Mouse (Mus musculus): ENCODE results near the gene Sbk1. TPM values are rescaled to one million over a fixed set of nuclear protein-coding genes. Genes with fewer than 3 reads are reported as not detected.
A peak's percentile ranks its signal among the peaks of the same experiment; 100 is the strongest.

The Sbk1 gene
- total and polyA plus RNA-seq, 2 experiments from 2014 or later = 204 to 497 TPM

GRCm38 (mm10) chr7:126236083-126236793 is 36.2 kb upstream of the Sbk1 start:
- TF ChIP-seq CTCF (IDR thresholded peaks at IDR 0.05; ENCODE audit: low read depth) = no peak

GRCm38 (mm10) chr7:126236794-126237192 is 35.6 kb upstream of the Sbk1 start:
- 66% methylated on average over 5 of the region's 5 CpGs for WGBS
- no peak overlapping the region for H3K4me2 ChIP-seq (ENCODE audit: low read depth)
- no peak for TF ChIP-seq CTCF (IDR thresholded peaks at IDR 0.05; ENCODE audit: low read depth)
- no peaks in the 10 kb centered on the region for H3K36me3 ChIP-seq (ENCODE audit: insufficient read depth)
- H3K4me1 ChIP-seq (ENCODE audit: insufficient read depth) = no peaks in the 10 kb centered on the region
- no peak overlapping the region for H3K4me3 ChIP-seq (ENCODE audit: low read depth, low read length)
- DNase-seq (peak; percentile 34), ATAC-seq (peak; percentile 76)
- 0 out of 2 replicates have a peak overlapping the region, but pooled peaks have one; percentile 16 for H3K27ac ChIP-seq (ENCODE audit: low read depth, low read length)
- H3K9me3 ChIP-seq (ENCODE audit: low read length) = no peaks in the 10 kb centered on the region
- no peaks in the 10 kb centered on the region for H3K27me3 ChIP-seq (ENCODE audit: insufficient read depth, low read length)
- no peak overlapping the region for H3K9ac ChIP-seq

More at GRCm38 (mm10) chr7:126236083-126236793, 36.2 kb upstream of the Sbk1 start:
- Histone ChIP-seq H3K9me3 (ENCODE audit: low read length) (no peaks in the 10 kb centered on the region), H3K4me1 (ENCODE audit: insufficient read depth) (no peaks in the 10 kb centered on the region), H3K27ac (ENCODE audit: low read depth, low read length) (no peak overlapping the region), H3K4me3 (ENCODE audit: low read depth, low read length) (no peak overlapping the region), H3K27me3 (ENCODE audit: insufficient read depth, low read length) (no peaks in the 10 kb centered on the region), H3K36me3 (ENCODE audit: insufficient read depth) (no peaks in the 10 kb centered on the region), H3K4me2 (ENCODE audit: low read depth) (no peak overlapping the region), H3K9ac (no peak overlapping the region)
- peak; percentile 71 for ATAC-seq
- DNase-seq = peak; percentile 41
- 49% methylated on average over 11 of the region's 11 CpGs for WGBS

GRCm38 (mm10) chr7:126240814-126241360 is 31.5 kb upstream of the Sbk1 start:
- Histone ChIP-seq H3K4me1 (ENCODE audit: insufficient read depth) (no peaks in the 10 kb centered on the region), H3K27ac (ENCODE audit: low read depth, low read length) (no peak overlapping the region), H3K27me3 (ENCODE audit: insufficient read depth, low read length) (no peaks in the 10 kb centered on the region), H3K36me3 (ENCODE audit: insufficient read depth) (no peaks in the 10 kb centered on the region), H3K4me3 (ENCODE audit: low read depth, low read length) (no peak overlapping the region), H3K9ac (no peak overlapping the region), H3K4me2 (ENCODE audit: low read depth) (no peak overlapping the region), H3K9me3 (ENCODE audit: low read length) (no peaks in the 10 kb centered on the region)
- 84% methylated on average over 14 of the region's 14 CpGs for WGBS
- ATAC-seq (no peak), DNase-seq (no peak)
- TF ChIP-seq CTCF (IDR thresholded peaks at IDR 0.05; ENCODE audit: low read depth) = no peak

GRCm38 (mm10) chr7:126244168-126244750 is 28.2 kb upstream of the Sbk1 start:
- no peak for TF ChIP-seq CTCF (IDR thresholded peaks at IDR 0.05; ENCODE audit: low read depth)
- no peak for DNase-seq
- Histone ChIP-seq H3K36me3 (ENCODE audit: insufficient read depth) (no peaks in the 10 kb centered on the region), H3K9ac (no peak overlapping the region), H3K4me1 (ENCODE audit: insufficient read depth) (no peaks in the 10 kb centered on the region), H3K4me3 (ENCODE audit: low read depth, low read length) (no peak overlapping the region), H3K4me2 (ENCODE audit: low read depth) (no peak overlapping the region), H3K9me3 (ENCODE audit: low read length) (no peaks in the 10 kb centered on the region), H3K27me3 (ENCODE audit: insufficient read depth, low read length) (no peaks in the 10 kb centered on the region), H3K27ac (ENCODE audit: low read depth, low read length) (no peak overlapping the region)
- ATAC-seq = no peak
- 68% methylated on average over 6 of the region's 6 CpGs for WGBS

- peak overlapping the region; percentile 16 for H3K4me3 ChIP-seq (ENCODE audit: low read depth, low read length)
- DNase-seq = peak; percentile 13
- ATAC-seq = peak; percentile 34; the same call in 1 of the 2 replicates
- no peaks in the 10 kb centered on the region for H3K36me3 ChIP-seq (ENCODE audit: insufficient read depth)
- peak overlapping the region; percentile 36 for H3K4me2 ChIP-seq (ENCODE audit: low read depth)
- no peak overlapping the region for H3K9ac ChIP-seq
- H3K27me3 ChIP-seq (ENCODE audit: insufficient read depth, low read length) = no peaks in the 10 kb centered on the region
- no peaks in the 10 kb centered on the region for H3K9me3 ChIP-seq (ENCODE audit: low read length)
- WGBS = 5% methylated on average over 6 of the region's 6 CpGs
- H3K4me1 ChIP-seq (ENCODE audit: insufficient read depth) = no peaks in the 10 kb centered on the region
- H3K27ac ChIP-seq (ENCODE audit: low read depth, low read length) = no peak overlapping the region
- no peak for TF ChIP-seq CTCF (IDR thresholded peaks at IDR 0.05; ENCODE audit: low read depth)
Measured at GRCm38 (mm10) chr7:126248088-126248487, 24.3 kb upstream of the Sbk1 start.

DNA sequence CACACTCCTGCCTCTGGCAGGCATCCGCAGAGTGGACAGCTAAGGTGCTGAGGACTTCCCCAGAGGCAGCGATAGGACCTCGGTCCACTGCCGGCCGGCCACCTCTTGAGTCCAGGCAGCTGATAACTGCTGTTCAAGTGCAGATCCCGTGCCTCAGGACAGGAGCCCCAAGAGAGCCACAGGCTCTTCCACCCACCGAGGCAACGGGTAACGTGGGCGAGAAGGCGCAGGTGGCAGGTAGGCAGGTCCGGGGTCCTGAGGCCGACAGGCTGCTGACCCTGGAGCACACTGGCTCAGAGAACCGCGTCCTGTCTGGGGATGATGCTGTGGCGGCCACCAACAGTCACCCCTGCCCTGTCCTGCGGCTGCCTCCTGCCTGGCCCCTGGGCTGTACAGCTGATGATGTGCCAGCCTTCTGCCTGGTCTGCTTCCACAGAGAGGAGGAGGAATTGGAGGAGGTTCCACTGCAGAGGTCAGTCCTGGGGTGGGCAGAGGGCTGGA is 23.7 kb upstream of the Sbk1 start:
- 46% methylated on average over 17 of the region's 17 CpGs for whole genome bisulfite sequencing
- Histone ChIP-seq H3K4me3 (ENCODE audit: low read depth, low read length) (no peak overlapping the region; the same call in 1 of the 2 replicates), H3K27ac (ENCODE audit: low read depth, low read length) (no peak overlapping the region), H3K9me3 (ENCODE audit: low read length) (no peaks in the 10 kb centered on the region), H3K27me3 (ENCODE audit: insufficient read depth, low read length) (no peaks in the 10 kb centered on the region), H3K36me3 (ENCODE audit: insufficient read depth) (no peaks in the 10 kb centered on the region), H3K4me1 (ENCODE audit: insufficient read depth) (no peaks in the 10 kb centered on the region), H3K4me2 (ENCODE audit: low read depth) (peak overlapping the region; percentile 36), H3K9ac (no peak overlapping the region)
- ATAC-seq (no peak), DNase-seq (no peak)
- no peak for TF ChIP-seq CTCF (IDR thresholded peaks at IDR 0.05; ENCODE audit: low read depth)

GRCm38 (mm10) chr7:126249146-126249545 is 23.3 kb upstream of the Sbk1 start:
- Histone ChIP-seq H3K27ac (ENCODE audit: low read depth, low read length) (no peak overlapping the region), H3K4me3 (ENCODE audit: low read depth, low read length) (no peak overlapping the region), H3K27me3 (ENCODE audit: insufficient read depth, low read length) (no peaks in the 10 kb centered on the region), H3K4me1 (ENCODE audit: insufficient read depth) (no peaks in the 10 kb centered on the region), H3K36me3 (ENCODE audit: insufficient read depth) (no peaks in the 10 kb centered on the region), H3K9ac (no peak overlapping the region), H3K4me2 (ENCODE audit: low read depth) (no peak overlapping the region), H3K9me3 (ENCODE audit: low read length) (no peaks in the 10 kb centered on the region)
- WGBS = 74% methylated on average over 4 of the region's 5 CpGs
- DNase-seq (no peak), ATAC-seq (no peak)
- TF ChIP-seq CTCF (IDR thresholded peaks at IDR 0.05; ENCODE audit: low read depth) = no peak
